Mouse (Mus musculus) heart, postnatal 0 days (tissue): Measurements from ENCODE around the gene Gpr155. TPM values are rescaled to one million over a fixed set of nuclear protein-coding genes. Genes with fewer than 3 reads are reported as not detected.

Experiments used
- ATAC-seq: fragments of 200-750 bp; cut with Nextera tagmentation; 2 replicates; pipeline ENCODE4 v1.8.0; 2017; ENCODE audit warnings: low read depth, moderate number of reproducible peaks, moderate library complexity; ENCODE audit not compliant: insufficient read depth
- DNase-seq: peaks from one replicate; pipeline ENCODE4 v3.0.0-alpha.2; 2016; ENCODE audit warnings: low spot score
- H3K27ac ChIP-seq: fragments of 300-500 bp; sonication (generic); 2 replicates; pipeline ENCODE4 v1.5.1; 2014; ENCODE audit warnings: low read depth, mild to moderate bottlenecking
- H3K27me3 ChIP-seq: fragments of 300-500 bp; sonication (generic); 2 replicates; pipeline ENCODE4 v1.6.1; 2014; ENCODE audit warnings: low read length, mixed read lengths; ENCODE audit not compliant: control insufficient read depth, insufficient read depth
- H3K36me3 ChIP-seq: fragments of 300-500 bp; sonication (generic); replicated peaks from 2 replicates; pipeline ENCODE4 v1.6.1; 2014; ENCODE audit warnings: low read length, mixed read lengths; ENCODE audit not compliant: control insufficient read depth, insufficient read depth
- H3K4me1 ChIP-seq: fragments of 300-500 bp; sonication (generic); 2 replicates; pipeline ENCODE4 v1.6.1; 2014; ENCODE audit warnings: antibody characterized with exemption; ENCODE audit not compliant: control insufficient read depth, insufficient read depth
- H3K4me2 ChIP-seq: fragments of 300-500 bp; sonication (generic); 2 replicates; pipeline ENCODE4 v1.6.1; 2014; ENCODE audit warnings: low read depth, mild to moderate bottlenecking, low read length, moderate library complexity
- H3K4me3 ChIP-seq: fragments of 300-500 bp; sonication (generic); 2 replicates; pipeline ENCODE4 v1.5.1; 2014; ENCODE audit warnings: low read depth, low read length
- H3K9ac ChIP-seq: fragments of 300-500 bp; sonication (generic); replicated peaks from 2 replicates; pipeline ENCODE4 v1.6.1; 2014; ENCODE audit warnings: low read depth, low read length, mixed read lengths
- H3K9me3 ChIP-seq: fragments of 300-500 bp; sonication (generic); replicated peaks from 2 replicates; pipeline ENCODE4 v1.6.1; 2016; ENCODE audit warnings: low read length; ENCODE audit not compliant: control insufficient read depth
- CTCF ChIP-seq: IDR thresholded peaks from 2 replicates; pipeline ENCODE4 v1.5.1; 2016; ENCODE audit warnings: antibody characterized with exemption, control low read depth, low read depth
- EP300 ChIP-seq: IDR thresholded peaks from 2 replicates; pipeline ENCODE4 v1.6.1; 2016; ENCODE audit warnings: antibody characterized with exemption, low read depth
- WGBS: fragments of 180-500 bp; shearing (Covaris S2); extraction: QIAGEN DNeasy Blood & Tissue Kit; methylation state at CpG from one replicate; pipeline ENCODE4 v1.1.7; 2014; 5-methylcytosine and 5-hydroxymethylcytosine counted together
- polyA plus RNA-seq: library from polyadenylated mRNA; unstranded; fragments of >200 nt; fragmentation: Nextera tagmentation; extraction: Ambion mirVana; gene quantifications from 2 replicates; pipeline ENCODE4 v1.2.1, GENCODE M21; 2015
- total RNA-seq: library from RNA; depleted of rRNA; stranded (reverse); fragments of >200 nt; gene quantifications from 2 replicates; pipeline ENCODE4 v1.2.3, GENCODE M21; 2014; ENCODE audit warnings: low replicate concordance

The Gpr155 gene
- total and polyA plus RNA-seq, 2 experiments from 2014 or later = 8.5 to 11.3 TPM

DNA sequence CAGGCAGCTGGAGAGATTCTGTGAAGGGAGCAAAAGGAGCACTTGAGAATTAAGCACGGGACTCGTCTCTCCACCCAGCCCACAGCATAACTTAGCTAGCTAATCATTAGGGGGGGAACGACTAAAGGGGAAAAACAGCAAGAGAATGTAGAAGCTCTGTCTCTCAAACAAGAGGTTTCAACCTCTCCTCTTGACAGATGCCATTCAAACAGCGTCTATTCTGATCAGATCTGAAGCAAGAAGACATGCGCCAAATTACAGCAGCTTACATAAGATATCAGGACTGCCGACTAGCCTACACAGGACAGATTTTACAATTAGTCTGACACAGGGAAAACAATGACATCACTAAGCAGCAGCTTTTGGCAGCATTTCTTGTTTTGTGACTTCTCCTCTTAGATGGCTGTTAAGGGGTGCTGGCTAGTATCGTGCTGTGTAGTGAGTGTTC is 34.4 kb downstream of the Gpr155 start:
- DNase-seq = peak; percentile 55
- H3K27ac ChIP-seq = peak overlapping the region; percentile 62

DNA sequence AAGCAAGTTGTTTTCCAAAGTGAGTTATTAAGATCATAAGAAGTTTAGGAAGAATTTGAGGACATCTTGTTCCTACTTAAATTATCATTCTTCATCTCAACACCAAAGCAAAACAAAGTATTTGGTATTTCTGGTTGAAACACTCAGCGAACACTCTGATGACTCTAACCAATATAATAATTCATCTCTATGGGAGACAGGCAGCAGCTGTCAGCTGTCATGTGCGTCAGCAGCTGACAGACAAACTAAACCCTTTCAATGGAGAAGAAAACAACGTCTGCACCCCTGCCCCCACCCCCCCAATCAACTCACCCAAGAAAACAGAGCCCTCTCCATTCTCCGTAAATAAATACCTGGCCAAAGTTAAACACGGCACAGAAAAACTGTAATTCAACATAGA is 34.9 kb downstream of the Gpr155 start:
- DNase-seq (no peak), ATAC-seq (no peak)
- Histone ChIP-seq H3K4me3 (peak overlapping the region; percentile 22), H3K4me2 (peak overlapping the region; percentile 49), H3K4me1 (no peaks in the 10 kb centered on the region), H3K9me3 (no peaks in the 10 kb centered on the region), H3K9ac (no peak overlapping the region), H3K27ac (peak overlapping the region; percentile 62), H3K36me3 (0 out of 2 replicates have a peak, but pooled peaks cover 9% of the 10 kb centered on the region), H3K27me3 (no peaks in the 10 kb centered on the region)
- WGBS = 41% methylated on average over 5 of the region's 5 CpGs
- TF ChIP-seq EP300 = no peak

More for the DNA sequence above, 34.4 kb downstream of the Gpr155 start:
- Histone ChIP-seq H3K27me3 (no peaks in the 10 kb centered on the region), H3K4me2 (peak overlapping the region; percentile 49), H3K9ac (no peak overlapping the region), H3K4me1 (no peaks in the 10 kb centered on the region), H3K4me3 (peak overlapping the region; percentile 22), H3K36me3 (0 out of 2 replicates have a peak, but pooled peaks cover 12% of the 10 kb centered on the region), H3K9me3 (no peaks in the 10 kb centered on the region)
- no peak for TF ChIP-seq EP300
- TF ChIP-seq CTCF = no peak
- WGBS = 17% methylated on average over 7 of the region's 7 CpGs
- ATAC-seq = peak; percentile 44; the same call in 1 of the 2 replicates

DNA sequence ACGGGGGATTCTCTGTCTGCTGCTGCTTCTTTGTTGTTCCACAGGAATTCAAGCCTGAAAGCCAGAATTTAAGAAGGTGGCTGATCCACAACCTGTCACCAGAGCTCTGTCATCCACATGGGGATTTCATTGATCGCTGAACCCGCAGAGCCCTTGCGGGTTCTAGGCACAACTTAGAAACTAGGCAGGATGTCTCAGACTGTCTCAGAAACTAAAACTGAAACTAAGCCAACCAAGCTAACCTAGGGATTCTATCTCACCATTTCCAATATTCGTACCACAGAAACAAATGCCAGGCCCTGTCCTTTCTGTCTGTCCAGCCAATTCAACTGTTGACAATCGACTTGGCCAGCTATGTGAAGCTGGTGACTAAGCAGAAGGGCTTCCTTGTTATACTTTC is 38.2 kb downstream of the Gpr155 start:
- no peak for DNase-seq
- WGBS = 82% methylated on average over 6 of the region's 6 CpGs
- H3K27me3 ChIP-seq = no peaks in the 10 kb centered on the region
- H3K9ac ChIP-seq = no peak overlapping the region
- H3K4me1 ChIP-seq = no peaks in the 10 kb centered on the region
- H3K36me3 ChIP-seq = 0 out of 2 replicates have a peak, but pooled peaks cover 1% of the 10 kb centered on the region
- no peak overlapping the region for H3K4me2 ChIP-seq
- TF ChIP-seq CTCF (no peak), EP300 (no peak)
- H3K27ac ChIP-seq = no peak overlapping the region
- no peak for ATAC-seq
- no peak overlapping the region for H3K4me3 ChIP-seq
- H3K9me3 ChIP-seq = no peaks in the 10 kb centered on the region

DNA sequence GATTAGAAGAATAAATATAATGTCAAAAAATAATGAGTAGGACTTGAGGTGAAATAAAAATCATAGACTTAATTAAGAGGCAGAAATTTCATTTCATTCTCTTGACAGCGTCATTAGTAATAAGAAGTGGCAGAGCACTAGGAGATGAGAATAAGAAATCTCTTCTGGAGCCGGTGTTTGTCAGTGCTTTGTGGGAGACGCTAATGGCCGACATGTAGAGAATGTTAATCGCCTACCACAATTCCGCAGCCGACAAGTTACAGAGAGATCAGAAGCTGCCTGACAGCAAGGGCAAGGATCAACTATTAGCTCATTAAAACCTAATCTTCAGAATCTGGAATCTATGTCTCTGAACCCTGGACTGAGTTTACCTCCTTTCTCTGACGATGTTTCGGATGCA is 38.6 kb downstream of the Gpr155 start:
- TF ChIP-seq EP300 (no peak), CTCF (no peak)
- H3K9me3 ChIP-seq = no peaks in the 10 kb centered on the region
- ATAC-seq (no peak), DNase-seq (no peak)
- no peak overlapping the region for H3K9ac ChIP-seq
- no peaks in the 10 kb centered on the region for H3K4me1 ChIP-seq
- H3K27me3 ChIP-seq = no peaks in the 10 kb centered on the region
- no peaks in the 10 kb centered on the region for H3K36me3 ChIP-seq
- H3K4me3 ChIP-seq = no peak overlapping the region
- H3K4me2 ChIP-seq = no peak overlapping the region
- 70% methylated on average over 9 of the region's 9 CpGs for WGBS
- H3K27ac ChIP-seq = no peak overlapping the region

DNA sequence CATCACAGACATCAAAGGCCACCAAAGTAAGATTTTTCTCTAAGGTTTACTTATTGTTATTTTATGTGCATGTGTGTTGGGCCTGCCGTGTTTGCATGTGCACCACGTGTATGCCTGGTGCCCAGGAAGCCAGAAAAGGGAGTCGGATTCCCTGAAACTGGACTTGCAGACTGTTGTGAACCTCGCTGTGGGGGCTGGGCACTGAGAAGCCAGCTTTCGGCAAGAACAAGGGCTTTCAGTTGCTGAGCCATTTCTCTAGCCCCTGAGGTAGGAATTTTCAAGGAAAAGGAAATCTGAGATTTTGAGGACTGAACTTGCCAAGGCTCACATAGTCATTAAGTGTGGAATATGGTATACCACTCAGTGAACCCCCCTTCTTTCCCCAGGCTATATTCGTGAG is 39.2 kb downstream of the Gpr155 start:
- ATAC-seq = no peak

DNA sequence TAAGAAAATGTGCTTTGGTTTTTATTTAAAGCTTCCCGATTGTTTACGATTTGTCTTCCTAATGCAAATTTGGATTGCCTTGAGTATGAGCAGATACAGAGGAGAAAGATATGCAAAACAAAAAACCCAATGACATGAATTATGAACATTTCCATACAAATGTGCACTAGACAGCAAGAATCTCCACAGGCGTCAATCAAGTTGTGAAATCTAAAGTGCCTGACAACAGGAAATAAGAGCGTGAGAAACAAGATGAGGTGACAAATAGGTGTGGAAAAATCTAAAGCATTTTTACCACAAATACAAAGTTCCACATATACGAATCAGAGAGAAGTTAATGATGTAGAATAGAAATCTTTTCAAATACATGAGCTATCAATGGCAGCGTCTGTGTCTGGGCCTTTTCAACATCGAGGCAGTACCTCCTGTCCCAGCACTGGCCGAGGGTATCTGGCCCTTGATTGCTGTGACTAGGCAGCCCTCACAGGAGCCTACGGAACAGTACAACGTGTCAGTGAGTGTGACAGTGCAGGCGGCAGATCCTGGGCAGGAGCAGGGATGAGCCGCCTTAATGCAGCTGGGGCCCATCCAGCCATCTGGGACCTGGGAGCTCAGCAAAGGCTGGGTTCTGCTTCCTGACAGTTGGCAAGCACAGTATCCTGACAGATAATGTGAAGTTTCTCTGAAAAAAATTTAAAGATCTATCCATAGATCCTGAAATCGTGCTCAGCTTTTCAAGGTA is 39.9 kb downstream of the Gpr155 start:
- H3K27me3 ChIP-seq = no peaks in the 10 kb centered on the region
- no peak for ATAC-seq
- H3K9ac ChIP-seq = no peak overlapping the region
- no peak overlapping the region for H3K4me2 ChIP-seq
- no peaks in the 10 kb centered on the region for H3K36me3 ChIP-seq
- H3K4me3 ChIP-seq = no peak overlapping the region
- DNase-seq = no peak
- TF ChIP-seq CTCF (no peak), EP300 (no peak)
- H3K4me1 ChIP-seq = no peaks in the 10 kb centered on the region
- no peaks in the 10 kb centered on the region for H3K9me3 ChIP-seq
- 66% methylated on average over 13 of the region's 13 CpGs for WGBS
- H3K27ac ChIP-seq = no peak overlapping the region

More for the DNA sequence above, 39.2 kb downstream of the Gpr155 start:
- Histone ChIP-seq H3K36me3 (no peaks in the 10 kb centered on the region), H3K27me3 (no peaks in the 10 kb centered on the region), H3K9me3 (no peaks in the 10 kb centered on the region), H3K4me3 (no peak overlapping the region), H3K9ac (no peak overlapping the region), H3K27ac (no peak overlapping the region), H3K4me1 (no peaks in the 10 kb centered on the region), H3K4me2 (no peak overlapping the region)
- 67% methylated on average over 6 of the region's 6 CpGs for WGBS
- DNase-seq = no peak
- no peak for TF ChIP-seq CTCF
- TF ChIP-seq EP300 = no peak
